11 mouse cellular contexts compared by ENCODE assay signal in genomic region chr15:96345312-96345849, GRCm38 (mm10). TPM values are rescaled to one million over a fixed set of nuclear protein-coding genes. Genes with fewer than 3 reads are reported as not detected.
A peak's percentile ranks its signal among the peaks of the same experiment; 100 is the strongest.
DNase-seq lines count a peak whose midpoint lies in the region; ATAC-seq and TF ChIP-seq lines count a peak whose summit lies in the region.
"Had no signal": no experiment of that assay in that cellular context is flagged by ENCODE, and none has a peak within 500 bp of the region (broad histone marks: within the 10 kb centered on the region; RNA-seq: fewer than 3 reads in every experiment).

No protein-coding gene starts in this region.

- peaks cover 2% of the 10 kb centered on the region; the same call in 1 of the 2 replicates for H3K36me3 ChIP-seq in kidney, postnatal 0 days (ENCODE audit: insufficient read depth, low read length)
- H3K36me3 ChIP-seq in kidney, embryonic 14.5 days (ENCODE audit: control insufficient read depth, insufficient read depth, low read length) = peaks cover 6% of the 10 kb centered on the region
- peaks cover 3% of the 10 kb centered on the region; the same call in 1 of the 2 replicates for H3K36me3 ChIP-seq in midbrain, embryonic 11.5 days (ENCODE audit: control insufficient read depth, insufficient read depth, low read length)
- no peaks in the 10 kb centered on the region for H3K36me3 ChIP-seq in midbrain, embryonic 15.5 days (replicated peaks)
- peaks cover 8% of the 10 kb centered on the region for H3K36me3 ChIP-seq in liver, embryonic 12.5 days
- H3K36me3 ChIP-seq in hindbrain, embryonic 13.5 days = peaks cover 6% of the 10 kb centered on the region

- no peak overlapping the region for H3K4me3 ChIP-seq in kidney, postnatal 0 days (replicated peaks; ENCODE audit: low read depth, low read length)
- no peak overlapping the region for H3K4me3 ChIP-seq in kidney, embryonic 14.5 days (ENCODE audit: low read length)
- no peak overlapping the region for H3K4me3 ChIP-seq in midbrain, embryonic 11.5 days (ENCODE audit: low read depth, low read length)
- no peak overlapping the region for H3K4me3 ChIP-seq in midbrain, embryonic 15.5 days
- peak overlapping the region; percentile 20; the same call in 1 of the 2 replicates for H3K4me3 ChIP-seq in liver, embryonic 12.5 days
- H3K4me3 ChIP-seq in hindbrain, embryonic 13.5 days = no peak overlapping the region
- H3K4me3 ChIP-seq: forebrain, embryonic 10.5 days; midbrain, embryonic 12.5 days had no signal

- no peak overlapping the region for H3K27ac ChIP-seq in kidney, postnatal 0 days
- H3K27ac ChIP-seq in kidney, embryonic 14.5 days (ENCODE audit: low read depth, low read length) = no peak overlapping the region
- no peak overlapping the region for H3K27ac ChIP-seq in midbrain, embryonic 11.5 days (ENCODE audit: low read depth, low read length)
- H3K27ac ChIP-seq in midbrain, embryonic 15.5 days = no peak overlapping the region
- peak overlapping the region; percentile 90 for H3K27ac ChIP-seq in liver, embryonic 12.5 days
- H3K27ac ChIP-seq in hindbrain, embryonic 13.5 days = no peak overlapping the region
- H3K27ac ChIP-seq: forebrain, embryonic 10.5 days; midbrain, embryonic 12.5 days had no signal

- no peaks in the 10 kb centered on the region for H3K27me3 ChIP-seq in kidney, postnatal 0 days (ENCODE audit: insufficient read depth, low read length)
- no peaks in the 10 kb centered on the region for H3K27me3 ChIP-seq in kidney, embryonic 14.5 days (ENCODE audit: control insufficient read depth, insufficient read depth, low read length)
- no peaks in the 10 kb centered on the region for H3K27me3 ChIP-seq in midbrain, embryonic 11.5 days (ENCODE audit: control insufficient read depth, insufficient read depth, low read length)
- H3K27me3 ChIP-seq in midbrain, embryonic 15.5 days (replicated peaks) = no peaks in the 10 kb centered on the region
- no peaks in the 10 kb centered on the region for H3K27me3 ChIP-seq in liver, embryonic 12.5 days (replicated peaks)
- H3K27me3 ChIP-seq in hindbrain, embryonic 13.5 days = no peaks in the 10 kb centered on the region
- H3K27me3 ChIP-seq: midbrain, embryonic 12.5 days had no signal

- 67% methylated on average over 6 of the region's 6 CpGs for WGBS in kidney, postnatal 0 days
- WGBS in kidney, embryonic 14.5 days = 77% methylated on average over 6 of the region's 6 CpGs
- WGBS in midbrain, embryonic 11.5 days = 88% methylated on average over 6 of the region's 6 CpGs
- WGBS in midbrain, embryonic 15.5 days = 88% methylated on average over 6 of the region's 6 CpGs
- 75% methylated on average over 6 of the region's 6 CpGs for WGBS in liver, embryonic 12.5 days (ENCODE audit: insufficient replicate concordance)
- WGBS in hindbrain, embryonic 13.5 days = 85% methylated on average over 6 of the region's 6 CpGs

- H3K4me1 ChIP-seq in kidney, postnatal 0 days (replicated peaks; ENCODE audit: insufficient read depth, low read length) = no peaks in the 10 kb centered on the region
- H3K4me1 ChIP-seq in kidney, embryonic 14.5 days (ENCODE audit: control insufficient read depth, insufficient read depth, low read length) = 0 out of 2 replicates have a peak, but pooled peaks cover 5% of the 10 kb centered on the region
- no peaks in the 10 kb centered on the region for H3K4me1 ChIP-seq in midbrain, embryonic 11.5 days (ENCODE audit: control insufficient read depth, insufficient read depth, low read length)
- no peaks in the 10 kb centered on the region for H3K4me1 ChIP-seq in midbrain, embryonic 15.5 days
- H3K4me1 ChIP-seq in liver, embryonic 12.5 days = peaks cover 69% of the 10 kb centered on the region
- 0 out of 2 replicates have a peak, but pooled peaks cover 9% of the 10 kb centered on the region for H3K4me1 ChIP-seq in hindbrain, embryonic 13.5 days (replicated peaks)
- H3K4me1 ChIP-seq: midbrain, embryonic 12.5 days had no signal

- no peak for TF ChIP-seq CTCF in kidney, postnatal 0 days (IDR thresholded peaks at IDR 0.05; ENCODE audit: low read depth)

- ATAC-seq in kidney, postnatal 0 days (replicated peaks; ENCODE audit: low FRiP score, low read depth) = no peak
- ATAC-seq in kidney, embryonic 14.5 days (ENCODE audit: low FRiP score, low TSS enrichment) = no peak
- ATAC-seq in midbrain, embryonic 11.5 days (ENCODE audit: low FRiP score) = no peak
- ATAC-seq in midbrain, embryonic 15.5 days (replicated peaks) = no peak
- no peak for ATAC-seq in liver, embryonic 12.5 days
- ATAC-seq in hindbrain, embryonic 13.5 days (ENCODE audit: low FRiP score) = no peak

- DNase-seq in kidney, postnatal 0 days (ENCODE audit: low spot score) = peak; percentile 49
- peak; percentile 73 for DNase-seq in midbrain, embryonic 11.5 days (ENCODE audit: low spot score, missing footprints)
- no peak for DNase-seq in layer of hippocampus, postnatal 10 days (ENCODE audit: low spot score in 2 of 2)
- DNase-seq: adrenal gland, postnatal 25 days; right cerebral cortex, postnatal 4 days had no signal

- no peaks in the 10 kb centered on the region for H3K9me3 ChIP-seq in kidney, postnatal 0 days (replicated peaks; ENCODE audit: low read length)
- H3K9me3 ChIP-seq in kidney, embryonic 14.5 days (ENCODE audit: control insufficient read depth, low read length) = no peaks in the 10 kb centered on the region
- H3K9me3 ChIP-seq in midbrain, embryonic 11.5 days (ENCODE audit: control insufficient read depth, low read length) = no peaks in the 10 kb centered on the region
- H3K9me3 ChIP-seq in midbrain, embryonic 15.5 days = no peaks in the 10 kb centered on the region
- H3K9me3 ChIP-seq in liver, embryonic 12.5 days (replicated peaks) = no peaks in the 10 kb centered on the region
- H3K9me3 ChIP-seq in hindbrain, embryonic 13.5 days = no peaks in the 10 kb centered on the region
- H3K9me3 ChIP-seq: forebrain, embryonic 10.5 days; midbrain, embryonic 12.5 days had no signal

- H3K4me2 ChIP-seq in kidney, postnatal 0 days (ENCODE audit: low read length) = no peak overlapping the region
- no peak overlapping the region for H3K4me2 ChIP-seq in kidney, embryonic 14.5 days (replicated peaks; ENCODE audit: low read depth, low read length)
- no peak overlapping the region for H3K4me2 ChIP-seq in midbrain, embryonic 11.5 days
- H3K4me2 ChIP-seq in midbrain, embryonic 15.5 days = no peak overlapping the region
- peak overlapping the region; percentile 59 for H3K4me2 ChIP-seq in liver, embryonic 12.5 days
- H3K4me2 ChIP-seq in hindbrain, embryonic 13.5 days = no peak overlapping the region
- H3K4me2 ChIP-seq: midbrain, embryonic 12.5 days had no signal

- H3K9ac ChIP-seq in kidney, postnatal 0 days (ENCODE audit: low read depth, low read length) = no peak overlapping the region
- no peak overlapping the region for H3K9ac ChIP-seq in kidney, embryonic 14.5 days (ENCODE audit: low read depth, low read length)
- H3K9ac ChIP-seq in midbrain, embryonic 11.5 days (ENCODE audit: low read length) = no peak overlapping the region
- no peak overlapping the region for H3K9ac ChIP-seq in midbrain, embryonic 15.5 days
- H3K9ac ChIP-seq in liver, embryonic 12.5 days = peak overlapping the region; percentile 7; the same call in 1 of the 2 replicates
- H3K9ac ChIP-seq in hindbrain, embryonic 13.5 days = no peak overlapping the region
- H3K9ac ChIP-seq: midbrain, embryonic 12.5 days had no signal

RNA-seq across cellular contexts. Expression of gene Arid2, which starts 58.1 kb away (rescaled TPM):
- 16.3 and 16.6 TPM in 2 replicates for polyA plus RNA-seq in kidney, postnatal 0 days (2015; fragmentation: Nextera tagmentation; extraction: Ambion mirVana)
- 33.2 and 36.0 TPM in 2 replicates for polyA plus RNA-seq in kidney, embryonic 14.5 days (2014; fragmentation: Nextera tagmentation; extraction: Ambion mirVana)
- polyA plus RNA-seq in midbrain, embryonic 11.5 days (2014; fragmentation: Nextera tagmentation; extraction: Ambion mirVana) = 34.8 and 35.5 TPM in 2 replicates
- polyA plus RNA-seq in midbrain, embryonic 15.5 days (2015; fragmentation: Nextera tagmentation; extraction: Ambion mirVana) = 21.1 and 22.9 TPM in 2 replicates
- 14.1 and 14.5 TPM in 2 replicates for polyA plus RNA-seq in liver, embryonic 12.5 days (2016; fragmentation: Nextera tagmentation; extraction: Ambion mirVana)
- 25.5 and 26.8 TPM in 2 replicates for polyA plus RNA-seq in hindbrain, embryonic 13.5 days (2015; fragmentation: Nextera tagmentation; extraction: Ambion mirVana)
- total RNA-seq in layer of hippocampus, postnatal 10 days (2021) = 10 to 100 TPM; 43.7 to 46.0 TPM

Comparison
In these comparisons a context has a peak if more than half of its experiments do, and no peak if none do; other contexts are left out.
1. DNase-seq: peak in kidney, postnatal 0 days (single experiment) and midbrain, embryonic 11.5 days (single experiment); none in layer of hippocampus, postnatal 10 days (0 of 2).